Mouse (Mus musculus) heart, embryonic 12.5 days (tissue): ENCODE results near the gene Pank1. TPM values are rescaled to one million over a fixed set of nuclear protein-coding genes. Genes with fewer than 3 reads are reported as not detected.

ENCODE experiments used
- ATAC-seq: fragments of 200-750 bp; cut with Nextera tagmentation; 2 replicates; pipeline ENCODE4 v1.8.0; 2017; ENCODE audit warnings: moderate TSS enrichment, moderate library complexity; ENCODE audit not compliant: insufficient number of reproducible peaks, low FRiP score
- H3K27ac ChIP-seq: fragments of 300-500 bp; sonication (generic); 2 replicates; pipeline ENCODE4 v1.5.1; 2016; ENCODE audit warnings: mild to moderate bottlenecking, moderate library complexity; ENCODE audit not compliant: poor library complexity, severe bottlenecking
- H3K27me3 ChIP-seq: fragments of 300-500 bp; sonication (generic); replicated peaks from 2 replicates; pipeline ENCODE4 v1.6.1; 2016; ENCODE audit warnings: mild to moderate bottlenecking, moderate library complexity
- H3K36me3 ChIP-seq: fragments of 300-500 bp; sonication (generic); 2 replicates; pipeline ENCODE4 v1.6.1; 2016; ENCODE audit warnings: mild to moderate bottlenecking, moderate library complexity
- H3K4me1 ChIP-seq: fragments of 300-500 bp; sonication (generic); replicated peaks from 2 replicates; pipeline ENCODE4 v1.6.1; 2016; ENCODE audit warnings: mild to moderate bottlenecking
- H3K4me2 ChIP-seq: fragments of 300-500 bp; sonication (generic); 2 replicates; pipeline ENCODE4 v1.6.1; 2016; ENCODE audit warnings: mild to moderate bottlenecking, moderate library complexity
- H3K4me3 ChIP-seq: fragments of 300-500 bp; sonication (generic); 2 replicates; pipeline ENCODE4 v1.5.1; 2016; ENCODE audit warnings: mild to moderate bottlenecking
- H3K9ac ChIP-seq: fragments of 300-500 bp; sonication (generic); 2 replicates; pipeline ENCODE4 v1.6.1; 2016; ENCODE audit warnings: mild to moderate bottlenecking, moderate library complexity
- H3K9me3 ChIP-seq: fragments of 300-500 bp; sonication (generic); replicated peaks from 2 replicates; pipeline ENCODE4 v1.6.1; 2016; ENCODE audit warnings: mild to moderate bottlenecking, moderate library complexity
- WGBS: fragments of 180-500 bp; shearing (Covaris S2); methylation state at CpG from one replicate; pipeline ENCODE4 v1.1.7; 2016; 5-methylcytosine and 5-hydroxymethylcytosine counted together
- polyA plus RNA-seq: library from polyadenylated mRNA; unstranded; fragments of >200 nt; fragmentation: Nextera tagmentation; extraction: Ambion mirVana; gene quantifications from 2 replicates; pipeline ENCODE4 v1.2.1, GENCODE M21; 2016

The Pank1 gene
- polyA plus RNA-seq, 1 experiment from 2014 or later: 13.9 TPM

GRCm38 (mm10) chr19:34901735-34902134 lies 22.5 kb upstream of the Pank1 start:
- H3K4me2 ChIP-seq: no peak overlapping the region
- H3K27ac ChIP-seq: no peak overlapping the region
- no peaks in the 10 kb centered on the region for H3K9me3 ChIP-seq
- no peaks in the 10 kb centered on the region for H3K36me3 ChIP-seq
- H3K4me3 ChIP-seq: no peak overlapping the region
- H3K27me3 ChIP-seq: no peaks in the 10 kb centered on the region
- 89% methylated on average over 2 of the region's 2 CpGs for WGBS
- ATAC-seq: no peak
- no peak overlapping the region for H3K9ac ChIP-seq
- H3K4me1 ChIP-seq: no peaks in the 10 kb centered on the region; the same call in 1 of the 2 replicates

GRCm38 (mm10) chr19:34901266-34901665 lies 22.0 kb upstream of the Pank1 start:
- no peaks in the 10 kb centered on the region for H3K27me3 ChIP-seq
- H3K4me1 ChIP-seq: no peaks in the 10 kb centered on the region; the same call in 1 of the 2 replicates
- H3K9me3 ChIP-seq: no peaks in the 10 kb centered on the region
- no peak overlapping the region for H3K9ac ChIP-seq
- H3K4me3 ChIP-seq: no peak overlapping the region
- no peak for ATAC-seq
- 88% methylated on average over 7 of the region's 7 CpGs for WGBS
- H3K36me3 ChIP-seq: no peaks in the 10 kb centered on the region
- H3K27ac ChIP-seq: no peak overlapping the region
- no peak overlapping the region for H3K4me2 ChIP-seq

- no peak for ATAC-seq
Observed at GRCm38 (mm10) chr19:34898941-34899340, 19.7 kb upstream of the Pank1 start.

DNA sequence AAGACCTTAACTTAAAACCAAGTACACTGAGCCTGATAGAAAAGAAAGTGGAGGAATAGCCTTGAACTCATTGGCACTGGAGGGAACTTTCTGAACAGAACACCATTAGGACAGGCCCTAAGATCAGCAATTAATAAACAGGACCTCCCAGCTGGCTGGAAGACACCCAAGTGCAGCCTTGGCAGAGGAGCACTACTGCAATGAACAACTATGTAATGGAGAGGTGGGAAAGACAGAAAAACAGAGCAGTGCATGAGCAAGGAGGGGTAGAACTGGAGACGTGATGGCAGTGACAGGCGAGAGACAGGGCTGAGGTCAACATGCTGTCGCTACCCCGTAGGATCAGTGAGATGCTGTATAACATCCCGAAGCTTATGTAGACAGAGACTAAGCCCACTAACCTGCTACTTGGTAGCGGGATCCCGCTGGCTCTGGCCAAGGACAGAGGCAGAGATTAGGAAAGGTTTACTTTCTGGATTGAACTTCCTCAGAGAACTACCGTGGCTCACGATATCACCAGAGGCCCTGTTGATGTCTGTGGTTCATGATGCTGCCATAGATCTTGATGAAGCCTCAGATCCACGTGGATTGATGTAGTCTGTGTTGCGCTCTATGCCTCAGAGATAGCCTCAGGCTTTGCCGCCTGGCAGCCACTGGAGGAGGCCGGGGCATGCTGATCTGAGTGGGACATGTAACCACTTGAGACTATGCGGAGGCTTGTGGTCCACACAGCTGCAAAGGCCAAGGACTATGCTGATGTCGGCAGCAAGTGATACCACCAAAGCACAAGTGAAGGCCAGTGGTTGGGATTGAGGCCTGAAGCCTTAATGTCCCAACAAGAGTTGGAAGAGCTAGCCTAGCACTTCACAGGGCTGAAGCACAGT lies 18.1 kb upstream of the Pank1 start:
- 85% methylated on average over 15 of the region's 15 CpGs for WGBS
- Histone ChIP-seq H3K9me3 (no peaks in the 10 kb centered on the region), H3K9ac (no peak overlapping the region), H3K36me3 (no peaks in the 10 kb centered on the region), H3K27ac (no peak overlapping the region), H3K4me3 (no peak overlapping the region), H3K4me2 (no peak overlapping the region), H3K4me1 (no peaks in the 10 kb centered on the region; the same call in 1 of the 2 replicates), H3K27me3 (no peaks in the 10 kb centered on the region)
- ATAC-seq: no peak

More at GRCm38 (mm10) chr19:34898941-34899340, 19.7 kb upstream of the Pank1 start:
- 75% methylated on average over 4 of the region's 4 CpGs for WGBS
- Histone ChIP-seq H3K27ac (no peak overlapping the region), H3K27me3 (no peaks in the 10 kb centered on the region), H3K4me3 (no peak overlapping the region), H3K4me2 (no peak overlapping the region), H3K9me3 (no peaks in the 10 kb centered on the region), H3K4me1 (no peaks in the 10 kb centered on the region; the same call in 1 of the 2 replicates), H3K9ac (no peak overlapping the region), H3K36me3 (no peaks in the 10 kb centered on the region)

DNA sequence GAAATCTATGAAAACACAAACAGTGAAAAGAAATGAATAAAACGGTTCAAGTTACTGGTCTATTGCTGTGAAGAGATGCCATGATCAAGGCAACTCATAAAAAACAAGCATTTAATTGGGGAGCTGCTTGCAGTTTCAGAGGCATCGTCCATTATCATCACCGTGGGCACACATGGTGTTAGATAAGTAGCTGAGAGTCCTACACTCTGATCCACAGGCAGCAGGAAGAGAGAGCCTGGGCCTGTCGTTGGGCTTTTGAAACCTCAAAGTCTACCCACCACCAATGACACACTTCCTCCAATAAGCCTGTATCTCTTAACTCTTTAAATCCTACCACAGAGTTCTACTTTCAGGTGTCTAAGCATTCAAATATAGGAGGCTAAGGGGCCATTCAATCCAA lies 15.8 kb upstream of the Pank1 start:
- no peak overlapping the region for H3K4me3 ChIP-seq
- WGBS: 54% methylated on average over 4 of the region's 4 CpGs
- no peaks in the 10 kb centered on the region for H3K9me3 ChIP-seq
- H3K36me3 ChIP-seq: no peaks in the 10 kb centered on the region
- ATAC-seq: no peak
- no peaks in the 10 kb centered on the region; the same call in 1 of the 2 replicates for H3K4me1 ChIP-seq
- H3K27ac ChIP-seq: no peak overlapping the region
- H3K9ac ChIP-seq: no peak overlapping the region
- no peak overlapping the region for H3K4me2 ChIP-seq
- no peaks in the 10 kb centered on the region for H3K27me3 ChIP-seq

GRCm38 (mm10) chr19:34891590-34891989 lies 12.3 kb upstream of the Pank1 start:
- H3K4me3 ChIP-seq: no peak overlapping the region
- H3K4me1 ChIP-seq: no peaks in the 10 kb centered on the region
- no peak overlapping the region for H3K4me2 ChIP-seq
- whole genome bisulfite sequencing: 63% methylated on average over 1 of the region's 1 CpGs
- H3K36me3 ChIP-seq: no peaks in the 10 kb centered on the region
- no peak overlapping the region for H3K9ac ChIP-seq
- H3K27ac ChIP-seq: no peak overlapping the region
- no peak for ATAC-seq
- H3K9me3 ChIP-seq: no peaks in the 10 kb centered on the region
- no peaks in the 10 kb centered on the region for H3K27me3 ChIP-seq

DNA sequence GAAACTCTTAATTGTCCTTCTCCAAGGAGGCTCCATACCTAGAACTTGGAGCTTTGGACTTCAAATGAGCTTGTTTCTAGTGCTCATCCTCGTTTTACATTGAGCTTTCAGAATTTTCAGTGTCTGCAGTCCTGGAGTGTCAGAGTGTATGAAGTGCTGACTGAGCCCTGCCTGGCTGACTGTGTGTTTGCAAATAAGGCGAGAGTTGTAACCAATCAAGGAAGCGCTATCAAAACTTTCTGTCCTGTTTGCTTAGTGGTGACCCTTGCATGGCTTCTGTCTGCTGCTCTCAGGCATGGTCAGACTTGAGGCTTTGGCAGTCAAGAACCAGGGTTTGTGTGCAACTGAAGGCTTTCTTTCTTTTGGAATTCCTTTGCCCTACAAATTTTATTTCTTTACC lies 11.7 kb upstream of the Pank1 start:
- H3K27ac ChIP-seq: no peak overlapping the region
- no peaks in the 10 kb centered on the region for H3K9me3 ChIP-seq
- no peak overlapping the region for H3K9ac ChIP-seq
- no peak overlapping the region for H3K4me2 ChIP-seq
- 49% methylated on average over 3 of the region's 3 CpGs for WGBS
- H3K4me1 ChIP-seq: no peaks in the 10 kb centered on the region
- no peaks in the 10 kb centered on the region for H3K36me3 ChIP-seq
- H3K4me3 ChIP-seq: no peak overlapping the region
- ATAC-seq: no peak
- no peaks in the 10 kb centered on the region for H3K27me3 ChIP-seq

DNA sequence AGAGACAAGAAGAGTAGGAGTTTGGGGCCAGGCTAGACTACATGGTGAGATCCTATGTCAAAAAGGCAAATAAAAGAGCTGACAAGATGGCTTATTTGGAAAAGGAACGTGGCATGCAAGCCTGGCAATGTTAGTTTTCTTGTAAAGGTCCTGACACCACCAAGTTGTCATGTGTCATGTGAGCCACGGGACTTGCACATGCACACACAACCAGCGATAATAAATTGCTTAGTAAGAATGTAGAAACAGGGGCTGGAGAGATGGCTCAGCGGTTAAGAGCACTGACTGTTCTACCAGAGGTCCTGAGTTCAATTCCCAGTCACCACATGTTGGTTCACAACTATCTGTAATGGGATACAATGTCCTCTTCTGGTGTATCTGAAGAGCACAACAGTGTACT lies 7.1 kb upstream of the Pank1 start:
- H3K27me3 ChIP-seq: no peaks in the 10 kb centered on the region
- WGBS: 76% methylated on average over 4 of the region's 4 CpGs
- no peak for ATAC-seq
- H3K36me3 ChIP-seq: no peaks in the 10 kb centered on the region
- no peak overlapping the region for H3K27ac ChIP-seq
- no peak overlapping the region for H3K9ac ChIP-seq
- H3K4me1 ChIP-seq: no peaks in the 10 kb centered on the region
- H3K4me2 ChIP-seq: no peak overlapping the region
- H3K9me3 ChIP-seq: no peaks in the 10 kb centered on the region
- H3K4me3 ChIP-seq: no peak overlapping the region

DNA sequence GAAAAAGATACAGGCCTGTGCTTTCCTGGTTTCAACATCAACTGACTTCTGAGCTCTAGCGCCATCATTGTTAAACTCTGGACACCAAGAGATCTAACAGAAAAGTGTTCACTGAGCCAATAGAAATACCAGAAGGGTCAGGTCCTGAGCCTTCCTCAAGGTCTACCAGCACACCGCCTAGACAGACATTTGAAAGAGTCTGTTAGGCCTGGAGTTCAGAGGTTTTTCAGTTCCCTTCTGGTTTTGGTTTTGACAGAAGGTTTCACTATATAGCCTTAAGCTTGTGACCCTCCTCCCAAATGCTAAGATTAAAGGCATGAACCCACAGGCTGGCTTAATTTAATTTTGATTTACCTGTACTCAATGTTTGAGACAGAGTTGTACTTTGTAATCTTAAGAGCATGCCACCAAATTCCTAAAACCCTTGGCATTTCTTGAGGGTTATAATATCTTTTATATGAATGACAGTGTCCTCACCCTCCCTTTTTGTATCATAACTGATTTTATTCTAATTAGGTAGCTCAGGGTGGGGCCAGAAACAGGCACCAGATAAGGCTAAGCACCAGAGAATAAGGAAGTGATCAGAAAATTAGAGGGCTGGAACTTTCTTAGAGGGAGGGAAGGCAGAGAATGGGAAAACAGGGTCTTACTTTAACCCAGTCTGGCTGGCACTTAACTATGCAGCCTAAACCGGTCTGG lies 4.4 kb upstream of the Pank1 start:
- ATAC-seq: no peak
- Histone ChIP-seq H3K27ac (no peak overlapping the region), H3K27me3 (no peaks in the 10 kb centered on the region), H3K9ac (no peak overlapping the region), H3K9me3 (no peaks in the 10 kb centered on the region), H3K36me3 (no peaks in the 10 kb centered on the region), H3K4me3 (no peak overlapping the region), H3K4me2 (no peak overlapping the region), H3K4me1 (peaks cover 9% of the 10 kb centered on the region)
- 73% methylated on average over 3 of the region's 3 CpGs for WGBS

DNA sequence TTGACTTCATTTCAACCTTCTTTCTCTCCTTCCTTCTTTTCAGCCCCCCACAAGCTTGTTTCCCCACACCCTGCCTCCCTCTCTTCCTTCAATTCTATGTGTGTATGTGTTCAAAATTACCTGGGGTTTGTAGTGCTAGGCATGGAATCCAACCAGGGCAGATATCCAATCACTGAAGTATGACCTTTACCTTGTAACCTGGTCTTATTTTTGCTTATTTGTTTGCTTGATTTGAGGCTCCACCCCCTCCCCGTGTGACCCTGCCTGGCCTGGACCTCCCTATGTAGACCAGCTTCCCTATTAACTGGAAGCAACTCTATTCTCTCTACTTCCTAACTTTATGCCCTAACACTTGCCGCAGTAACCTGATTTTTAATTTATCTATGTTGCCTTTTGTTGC lies 3.2 kb upstream of the Pank1 start:
- H3K9ac ChIP-seq: no peak overlapping the region
- no peaks in the 10 kb centered on the region for H3K36me3 ChIP-seq
- no peak overlapping the region for H3K27ac ChIP-seq
- no peak overlapping the region for H3K4me2 ChIP-seq
- H3K27me3 ChIP-seq: no peaks in the 10 kb centered on the region
- peaks cover 10% of the 10 kb centered on the region for H3K4me1 ChIP-seq
- 77% methylated on average over 2 of the region's 2 CpGs for WGBS
- no peak for ATAC-seq
- H3K9me3 ChIP-seq: no peaks in the 10 kb centered on the region
- H3K4me3 ChIP-seq: no peak overlapping the region

GRCm38 (mm10) chr19:34881160-34881559 lies 1.9 kb upstream of the Pank1 start:
- no peak for ATAC-seq
- no peak overlapping the region for H3K27ac ChIP-seq
- peaks cover 18% of the 10 kb centered on the region for H3K4me1 ChIP-seq
- H3K4me2 ChIP-seq: no peak overlapping the region
- H3K9me3 ChIP-seq: no peaks in the 10 kb centered on the region
- no peak overlapping the region for H3K9ac ChIP-seq
- H3K4me3 ChIP-seq: no peak overlapping the region
- no peaks in the 10 kb centered on the region for H3K36me3 ChIP-seq
- H3K27me3 ChIP-seq: no peaks in the 10 kb centered on the region
- 73% methylated on average over 5 of the region's 5 CpGs for WGBS
